Mouse (Mus musculus) heart, adult 11 months (tissue): ENCODE data around the gene Jakmip3.
A peak's percentile ranks its signal among the peaks of the same experiment; 100 is the strongest.

Experiments
- DNase-seq: peaks from one replicate; pipeline ENCODE4 v3.0.0; 2022

Jakmip3 gene

GRCm38 (mm10) chr7:139101826-139102225, 161.3 kb downstream of the Jakmip3 start:
- DNase-seq = no peak

GRCm38 (mm10) chr7:139103960-139104381, 163.4 kb downstream of the Jakmip3 start:
- DNase-seq = peak; percentile 82

DNA sequence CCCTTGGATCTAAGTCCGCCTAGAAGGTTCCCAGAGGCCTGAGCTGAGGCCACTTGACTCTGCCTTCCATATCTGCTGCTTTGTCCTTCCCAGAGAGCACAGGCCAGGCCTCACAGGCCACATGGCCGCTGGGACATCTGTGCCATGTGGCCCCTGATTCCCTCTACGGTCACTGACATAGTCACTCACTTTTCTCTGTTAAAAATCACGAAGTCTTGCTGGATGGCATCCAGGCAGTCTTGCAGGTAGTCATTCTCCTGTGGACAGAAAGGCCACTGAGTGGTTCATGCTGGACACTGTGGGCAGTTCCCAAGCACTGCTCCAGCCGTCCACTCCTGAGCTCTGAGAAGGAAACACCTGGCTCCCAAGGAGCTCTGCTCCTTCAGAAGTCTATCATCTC, 164.5 kb downstream of the Jakmip3 start:
- DNase-seq = no peak

GRCm38 (mm10) chr7:139105705-139106104, 165.2 kb downstream of the Jakmip3 start:
- DNase-seq = no peak

DNA sequence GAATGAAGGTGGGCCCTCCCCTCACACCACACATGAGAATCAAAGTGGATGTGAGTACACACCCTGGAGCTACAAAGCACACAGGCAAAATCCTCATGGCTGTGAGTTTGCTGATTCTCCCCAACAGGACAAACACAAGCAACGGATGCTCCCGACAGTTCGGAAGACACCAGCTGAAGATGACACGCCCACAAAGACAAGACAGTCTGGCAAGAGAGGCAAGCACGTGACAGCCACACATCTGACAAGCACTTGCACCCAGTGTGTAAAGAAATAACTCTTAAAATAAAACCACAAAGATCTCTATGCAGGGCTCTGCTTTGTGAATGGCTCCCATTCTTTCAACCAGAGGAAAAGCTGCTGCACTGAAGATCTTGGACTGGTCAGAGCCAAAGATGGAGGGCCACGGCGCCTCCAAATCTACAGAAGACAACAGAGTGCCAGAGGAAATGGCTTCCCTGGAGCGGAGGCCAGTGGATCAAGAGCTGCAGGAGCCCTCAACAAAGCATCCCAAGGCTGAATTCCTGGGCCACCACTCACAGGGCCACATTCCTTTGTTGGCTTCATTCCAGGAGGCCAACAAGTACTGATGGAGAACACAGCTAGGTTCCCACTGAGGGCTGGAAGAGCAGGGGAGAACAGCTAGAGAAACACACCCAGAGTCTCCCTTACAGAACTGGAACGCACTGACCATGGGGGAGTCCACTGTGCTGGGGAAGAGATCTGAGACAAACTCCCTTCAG, 167.5 kb downstream of the Jakmip3 start:
- no peak for DNase-seq

DNA sequence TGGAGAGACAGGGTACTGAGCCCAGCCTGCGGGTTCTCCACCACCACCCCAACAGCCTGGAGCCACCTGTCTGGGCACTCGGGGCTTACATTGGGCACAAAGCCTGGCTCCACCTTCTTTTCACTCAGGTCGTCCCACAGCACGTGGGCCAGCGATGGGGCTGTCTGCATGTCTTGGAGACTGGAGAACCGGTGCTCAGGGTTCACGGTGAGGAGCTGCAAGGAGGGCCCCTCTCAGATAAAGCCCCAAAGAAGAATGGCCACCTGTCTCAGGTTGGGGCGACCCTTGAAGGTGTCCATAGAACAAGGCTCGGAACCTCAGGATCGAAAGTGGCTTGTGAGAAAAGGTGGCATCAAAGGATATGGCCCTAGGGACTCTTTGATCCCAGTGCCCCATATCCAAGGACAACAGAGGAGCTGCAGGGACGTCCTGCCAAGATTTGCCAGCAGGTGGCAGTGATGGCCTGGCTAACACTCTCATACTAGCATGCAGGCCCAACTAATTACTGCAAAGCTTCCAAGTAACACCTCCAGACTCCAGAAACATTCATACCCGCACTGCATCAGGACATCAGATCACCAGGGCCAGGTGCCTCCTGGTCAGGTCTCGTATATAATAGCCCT, 178.7 kb downstream of the Jakmip3 start:
- DNase-seq = peak; percentile 95

DNA sequence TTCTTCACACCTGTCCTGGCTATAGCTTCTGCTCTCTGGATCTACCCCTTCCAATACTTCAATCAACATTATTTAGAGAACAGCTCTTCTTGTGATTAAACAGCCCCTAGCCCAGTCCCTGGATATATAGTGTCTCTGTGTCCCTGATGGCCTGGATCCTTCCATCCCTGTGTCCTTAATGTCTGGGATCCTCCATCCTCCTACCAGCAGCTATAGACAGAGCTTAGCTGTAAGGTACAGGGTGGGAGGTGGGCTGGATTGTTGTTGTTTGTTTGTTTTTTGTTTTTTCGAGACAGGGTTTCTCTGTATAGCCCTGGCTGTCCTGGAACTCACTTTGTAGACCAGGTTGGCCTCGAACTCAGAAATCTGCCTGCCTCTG, 179.2 kb downstream of the Jakmip3 start:
- DNase-seq = no peak

DNA sequence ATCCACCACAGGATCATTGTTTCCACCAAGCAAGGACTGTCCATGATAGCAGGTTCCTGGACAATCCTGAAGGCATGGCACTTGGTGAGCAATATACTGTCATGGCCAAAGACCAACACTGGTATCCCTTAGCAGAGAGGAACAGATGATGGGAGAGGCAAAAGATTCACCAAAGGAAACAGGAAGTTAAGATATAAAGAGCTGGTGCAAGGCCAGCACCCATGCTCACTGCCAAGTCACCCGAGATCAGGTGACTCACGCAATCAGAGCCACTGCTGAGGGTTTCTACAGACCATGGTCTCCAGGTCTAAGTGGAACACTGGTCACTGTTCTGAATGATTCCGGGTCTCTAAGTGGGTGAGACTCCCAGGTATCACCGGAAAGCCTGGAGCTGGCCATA, 185.4 kb downstream of the Jakmip3 start:
- DNase-seq = no peak

- DNase-seq = no peak
Observed at GRCm38 (mm10) chr7:139126549-139126948, 186.0 kb downstream of the Jakmip3 start.

DNA sequence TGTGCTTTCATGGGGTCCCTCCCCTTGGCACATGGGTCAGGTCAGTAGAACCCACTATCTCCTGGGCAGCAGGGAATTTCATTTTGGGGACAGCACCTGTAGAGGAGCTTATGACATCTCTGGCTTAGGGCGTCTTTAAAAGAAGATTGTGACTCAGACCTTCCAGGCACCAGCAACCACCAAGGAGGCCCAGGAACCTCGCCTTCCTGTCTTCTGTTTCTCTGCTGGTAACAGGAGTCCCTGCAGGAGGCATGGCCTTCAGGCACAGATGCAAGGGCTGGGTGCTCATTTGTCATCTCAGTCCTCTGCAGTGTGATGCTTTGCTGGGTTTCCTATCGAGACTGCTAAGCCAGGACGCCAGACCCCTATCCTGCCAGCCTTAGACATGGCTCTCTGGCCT, 188.5 kb downstream of the Jakmip3 start:
- no peak for DNase-seq

GRCm38 (mm10) chr7:139130361-139130760, 189.8 kb downstream of the Jakmip3 start:
- DNase-seq = no peak

DNA sequence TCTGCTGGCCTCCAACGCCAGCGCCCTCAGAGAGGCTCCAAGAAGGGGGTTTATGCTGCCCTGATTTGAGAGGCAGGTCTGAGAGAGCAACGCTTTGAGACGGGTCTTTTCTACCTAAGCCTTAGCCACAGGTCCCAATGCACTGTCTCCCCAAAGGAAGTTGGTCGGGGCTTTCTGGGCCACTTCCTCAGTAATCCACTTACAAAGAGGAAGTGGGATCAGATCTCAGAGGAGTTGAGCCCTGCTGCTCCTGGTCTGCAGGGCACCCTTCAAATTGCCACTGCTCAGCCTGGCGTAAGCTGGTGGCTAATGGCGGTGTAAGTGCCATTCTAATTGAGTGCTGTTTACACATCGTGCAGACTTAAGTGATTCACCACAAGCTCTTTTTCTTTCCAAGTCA, 191.0 kb downstream of the Jakmip3 start:
- no peak for DNase-seq

DNA sequence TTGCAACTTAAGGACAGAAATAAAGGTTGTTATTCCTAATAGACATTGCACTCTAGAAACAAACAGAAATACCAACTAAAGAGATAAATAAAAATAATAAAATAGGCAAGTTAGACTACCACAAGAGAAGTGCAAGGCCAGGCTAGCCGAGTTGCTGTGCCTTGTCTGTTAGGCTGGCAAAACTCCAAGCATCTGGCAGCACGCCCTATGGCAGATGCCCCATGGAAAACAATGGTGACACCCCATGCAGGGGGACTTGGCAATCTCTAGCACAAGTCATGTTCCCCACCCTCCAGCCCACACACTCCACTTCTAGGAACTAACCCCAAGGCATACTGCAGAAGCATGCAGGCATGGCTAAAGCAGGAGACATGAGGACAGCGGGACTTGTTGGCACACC, 192.9 kb downstream of the Jakmip3 start:
- DNase-seq = no peak
